ENCODE assay signal across 9 mouse cellular contexts in the genomic region with DNA sequence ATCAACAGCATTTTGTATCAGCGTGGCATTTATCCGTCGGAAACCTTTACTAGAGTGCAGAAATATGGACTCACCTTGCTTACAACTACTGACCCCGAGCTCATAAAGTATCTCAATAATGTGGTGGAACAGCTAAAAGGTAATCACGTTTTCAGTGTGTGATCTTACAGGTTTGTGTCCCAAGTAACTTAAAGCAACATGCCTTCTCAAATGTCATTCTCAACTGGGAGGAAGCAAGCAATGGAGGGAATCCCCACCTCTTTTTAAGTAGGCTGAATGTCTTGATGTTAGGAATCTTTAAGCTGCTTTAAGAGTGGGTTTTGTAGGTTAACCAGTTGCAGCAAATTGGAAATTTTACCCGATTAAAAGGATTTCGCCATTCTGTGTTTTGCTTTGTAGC. TPM values are rescaled to one million over a fixed set of nuclear protein-coding genes. Genes with fewer than 3 reads are reported as not detected.
DNase-seq lines count a peak whose midpoint lies in the region; ATAC-seq lines count a peak whose summit lies in the region.
"Had no signal": no experiment of that assay in that cellular context is flagged by ENCODE, and none has a peak within 500 bp of the region (broad histone marks: within the 10 kb centered on the region; RNA-seq: fewer than 3 reads in every experiment).

No protein-coding gene starts in this region.

- DNase-seq in 416B (ENCODE audit: low read depth), result peak; percentile 51
- no peak for DNase-seq in cerebellum, postnatal 36 days
- DNase-seq in right cerebral cortex, postnatal 10 days (ENCODE audit: low spot score in 2 of 2), result no peak
- DNase-seq in gastrocnemius, postnatal 36 days, result no peak

- no peaks in the 10 kb centered on the region for H3K27me3 ChIP-seq in erythroblast, embryonic 14.5 days (ENCODE audit: control insufficient read depth)
- H3K27me3 ChIP-seq in forebrain, embryonic 12.5 days, result no peaks in the 10 kb centered on the region
- H3K27me3 ChIP-seq in liver, embryonic 15.5 days, result no peaks in the 10 kb centered on the region

- H3K27ac ChIP-seq in forebrain, embryonic 12.5 days, result no peak overlapping the region
- peak overlapping the region; percentile 94 for H3K27ac ChIP-seq in liver, embryonic 15.5 days (replicated peaks)

- H3K36me3 ChIP-seq in erythroblast, embryonic 14.5 days (ENCODE audit: control insufficient read depth), result peaks cover 47% of the 10 kb centered on the region
- H3K36me3 ChIP-seq in forebrain, embryonic 12.5 days (replicated peaks), result peaks cover 18% of the 10 kb centered on the region
- H3K36me3 ChIP-seq in liver, embryonic 15.5 days (replicated peaks), result peaks cover 35% of the 10 kb centered on the region

- H3K4me3 ChIP-seq in erythroblast, embryonic 14.5 days (replicated peaks), result peak overlapping the region; percentile 70
- H3K4me3 ChIP-seq in forebrain, embryonic 12.5 days (replicated peaks), result peak overlapping the region; percentile 66
- peak overlapping the region; percentile 76 for H3K4me3 ChIP-seq in liver, embryonic 15.5 days (replicated peaks)

- no peaks in the 10 kb centered on the region for H3K9me3 ChIP-seq in erythroblast, embryonic 14.5 days (ENCODE audit: control insufficient read depth, low read length)
- no peaks in the 10 kb centered on the region for H3K9me3 ChIP-seq in forebrain, embryonic 12.5 days
- H3K9me3 ChIP-seq in liver, embryonic 15.5 days (replicated peaks), result no peaks in the 10 kb centered on the region

- peaks cover 23% of the 10 kb centered on the region for H3K4me1 ChIP-seq in erythroblast, embryonic 14.5 days (ENCODE audit: control insufficient read depth)
- H3K4me1 ChIP-seq in forebrain, embryonic 12.5 days, result peaks cover 21% of the 10 kb centered on the region
- peaks cover 18% of the 10 kb centered on the region for H3K4me1 ChIP-seq in liver, embryonic 15.5 days (replicated peaks)

- no peak for ATAC-seq in erythroblast, adult 5-6 weeks (replicated peaks; ENCODE audit: low FRiP score, poor library complexity, severe bottlenecking)
- ATAC-seq in forebrain, embryonic 12.5 days (ENCODE audit: low FRiP score), result no peak
- no peak for ATAC-seq in liver, embryonic 15.5 days (ENCODE audit: insufficient read depth)

- WGBS in forebrain, embryonic 12.5 days, result 18% methylated on average over 7 of the region's 7 CpGs
- 8% methylated on average over 7 of the region's 7 CpGs for WGBS in liver, embryonic 15.5 days (ENCODE audit: insufficient replicate concordance)

- peak overlapping the region; percentile 77 for H3K9ac ChIP-seq in forebrain, embryonic 12.5 days
- peak overlapping the region; percentile 73 for H3K9ac ChIP-seq in liver, embryonic 15.5 days

- intact Hi-C loops in gastrocnemius, postnatal 36 days (cut with DNase I), result no loop called here

- H3K4me2 ChIP-seq in forebrain, embryonic 12.5 days, result peak overlapping the region; percentile 65
- peak overlapping the region; percentile 73 for H3K4me2 ChIP-seq in liver, embryonic 15.5 days

RNA-seq across cellular contexts. Expression of gene Mad2l1, which starts 0.8 kb away (rescaled TPM):
- 0.69 and 1.2 TPM in 2 replicates for polyA plus RNA-seq in erythroblast, embryonic 14.5 days (2012)
- total RNA-seq in erythroblast, adult 5-6 weeks (2015; ENCODE audit: low replicate concordance), result 50.6 and 58.4 TPM in 2 replicates
- total RNA-seq in erythroblast, adult 5-6 weeks (2017; ENCODE audit: low replicate concordance), result 35.8 and 38.6 TPM in 2 replicates
- polyA plus RNA-seq in forebrain, embryonic 12.5 days (2016; fragmentation: Nextera tagmentation; extraction: Ambion mirVana), result 108 and 114 TPM in 2 replicates
- polyA plus RNA-seq in liver, embryonic 15.5 days (2015; fragmentation: Nextera tagmentation; extraction: Ambion mirVana), result 62.1 and 68.9 TPM in 2 replicates
- total RNA-seq in gastrocnemius, postnatal 36 days (2021), result 1 to 10 TPM; 1.1 to 1.4 TPM

RNA-seq across cellular contexts. Expression of gene Vmn1r32, which starts 23.9 kb away (rescaled TPM):
- polyA plus RNA-seq in erythroblast, embryonic 14.5 days (2012), result not detected in 2 replicates
- not detected in 2 replicates for total RNA-seq in erythroblast, adult 5-6 weeks (2015; ENCODE audit: low replicate concordance)
- not detected in 2 replicates for total RNA-seq in erythroblast, adult 5-6 weeks (2017; ENCODE audit: low replicate concordance)
- polyA plus RNA-seq in forebrain, embryonic 12.5 days (2016; fragmentation: Nextera tagmentation; extraction: Ambion mirVana), result 0.11 and 0.23 TPM in 2 replicates
- polyA plus RNA-seq in liver, embryonic 15.5 days (2015; fragmentation: Nextera tagmentation; extraction: Ambion mirVana), result 0.03 and 0.06 TPM in 2 replicates
- not detected for total RNA-seq in gastrocnemius, postnatal 36 days (2021)
- total RNA-seq: layer of hippocampus, adult 8-10 months had no signal

Comparison
In these comparisons a context has a peak if more than half of its experiments do, and no peak if none do; other contexts are left out.
1. RNA of gene Mad2l1, which starts 0.8 kb away (polyA plus RNA-seq): 108 to 114 TPM in forebrain, embryonic 12.5 days and 62.1 to 68.9 TPM in liver, embryonic 15.5 days; 0.69 to 1.2 TPM in erythroblast, embryonic 14.5 days; every median in the first group is over 10 times any median in the second.
2. Peak in every context shown above with its lines, with median percentiles within 50 percentile points of each other: H3K4me3 ChIP-seq.